Mouse (Mus musculus): Measurements from ENCODE around the gene P4hb.

DNA sequence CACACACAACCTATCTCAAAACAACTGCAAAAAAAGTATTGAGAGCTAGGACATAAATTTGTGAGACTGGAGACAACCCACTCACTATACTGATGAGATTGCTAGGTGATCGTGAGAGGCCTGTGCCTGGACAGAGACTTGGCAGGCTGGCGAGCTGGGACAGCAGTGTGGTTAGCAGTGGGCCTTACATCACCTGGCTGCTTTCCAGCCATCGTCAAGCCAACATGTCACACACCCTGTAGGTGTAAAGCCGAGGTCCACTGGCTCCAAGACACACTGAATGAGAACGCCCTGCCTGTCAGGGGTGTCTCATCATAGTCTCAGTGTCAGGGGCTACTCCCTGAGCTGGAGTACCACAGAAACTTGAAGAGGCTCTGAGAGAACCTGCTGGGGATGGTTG lies 20.3 kb downstream of the P4hb start:
- TF ChIP-seq CEBPB (IDR thresholded peaks at IDR 0.05; ENCODE audit: insufficient read depth, poor library complexity, severe bottlenecking), result no peak
- no peak for TF ChIP-seq TCF12 (IDR thresholded peaks at IDR 0.05; ENCODE audit: insufficient read depth, poor library complexity, severe bottlenecking)
- no peak for TF ChIP-seq E2F4 (IDR thresholded peaks at IDR 0.05; ENCODE audit: insufficient read depth)
- no peak for TF ChIP-seq POLR2A (IDR thresholded peaks at IDR 0.05; ENCODE audit: insufficient read length, low read depth)
- no peak for TF ChIP-seq MAX (IDR thresholded peaks at IDR 0.05; ENCODE audit: low read depth)
- TF ChIP-seq POLR2AphosphoS2 (IDR thresholded peaks at IDR 0.05; ENCODE audit: insufficient read length, low read depth), result no peak
- no peak for TF ChIP-seq USF1 (IDR thresholded peaks at IDR 0.05; ENCODE audit: low read depth)
- no peak for TF ChIP-seq TCF3 (IDR thresholded peaks at IDR 0.05; ENCODE audit: insufficient read length, low read depth)
